Mouse (Mus musculus): Measurements from ENCODE around the gene Rprml. TPM values are rescaled to one million over a fixed set of nuclear protein-coding genes. Genes with fewer than 3 reads are reported as not detected.

Gene Rprml
- polyA plus RNA-seq, 1 experiment from 2014 or later: not detected

DNA sequence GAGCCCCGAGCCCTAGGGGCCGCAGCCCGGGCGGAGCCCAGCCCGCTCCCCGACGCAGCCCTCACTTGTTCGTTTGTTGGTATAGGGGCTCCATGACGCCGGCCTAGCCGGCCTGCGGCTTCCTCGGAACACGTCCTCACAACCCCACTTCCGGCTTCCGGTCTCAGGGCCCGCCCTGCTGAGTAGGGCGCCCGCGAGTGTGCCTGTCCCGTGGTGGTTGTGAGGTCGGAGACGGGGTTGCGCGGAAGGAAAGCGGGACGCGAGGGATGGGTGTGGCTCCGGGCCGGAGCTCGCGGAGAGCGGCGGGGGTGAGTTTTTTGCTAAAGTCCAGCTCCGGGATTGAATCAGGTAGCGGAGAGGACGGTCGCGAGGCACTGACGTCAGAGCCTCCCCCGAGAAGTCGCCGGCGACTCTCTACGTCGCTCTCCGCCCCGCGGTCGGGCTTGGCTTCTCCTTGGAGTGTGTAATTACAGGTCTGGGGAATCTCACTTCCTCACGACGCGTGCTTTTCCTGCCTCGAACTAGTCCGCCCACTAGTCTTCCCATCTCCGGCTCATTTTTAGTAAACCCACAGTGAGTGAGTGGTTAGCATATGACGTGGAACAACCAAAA is 48.3 kb downstream of the Rprml start, which contains the start of gene Gosr2:
Gene Gosr2 (minus strand): TSS at position 334 of the 612 bp plus-strand sequence.
- H3K9ac ChIP-seq: peak within 1 kb of the TSS; percentile 96
- under 1% methylated on average over 57 of the region's 57 CpGs for WGBS
- H3K9me3 ChIP-seq (ENCODE audit: control insufficient read depth, low read length): no peaks in the 10 kb centered on the region
- H3K27ac ChIP-seq: peak within 1 kb of the TSS; percentile 98
- no peaks in the 10 kb centered on the region for H3K36me3 ChIP-seq (replicated peaks; ENCODE audit: control insufficient read depth, insufficient read depth)
- no peaks in the 10 kb centered on the region for H3K27me3 ChIP-seq (ENCODE audit: control insufficient read depth, insufficient read depth, low read length)
- peak within 1 kb of the TSS; percentile 96 for H3K4me3 ChIP-seq (replicated peaks; ENCODE audit: low read length)
- ATAC-seq (ENCODE audit: low FRiP score) (peak; percentile 97), DNase-seq (ENCODE audit: low spot score) (peak; percentile 91)
- H3K4me2 ChIP-seq (replicated peaks): peak within 1 kb of the TSS; percentile 58
- H3K4me1 ChIP-seq (replicated peaks; ENCODE audit: control insufficient read depth, insufficient read depth, low read length): peaks cover 18% of the 10 kb centered on the region

DNA sequence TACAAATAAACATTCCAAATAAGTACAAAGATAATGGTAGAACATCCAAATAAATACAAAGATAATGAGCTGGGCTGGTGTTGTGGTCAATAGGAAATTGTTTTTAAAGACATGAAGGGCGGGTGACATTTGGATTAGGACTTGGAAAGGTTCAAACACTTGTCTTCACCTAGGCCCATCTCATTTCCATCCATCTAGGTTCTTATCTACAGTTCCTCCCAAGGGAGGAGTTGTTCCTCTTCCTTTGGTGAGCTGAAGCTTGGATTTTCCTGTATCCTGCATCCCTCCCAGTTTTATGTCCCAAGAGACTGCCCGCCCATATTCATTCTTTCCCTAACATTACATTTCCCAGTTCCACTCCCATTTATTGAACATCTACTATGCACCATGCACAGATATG is 48.9 kb downstream of the Rprml start:
- ATAC-seq (ENCODE audit: low FRiP score): no peak

More for the DNA sequence above, 48.9 kb downstream of the Rprml start:
- Histone ChIP-seq H3K27ac (peak overlapping the region; percentile 98), H3K4me3 (replicated peaks; ENCODE audit: low read length) (peak overlapping the region; percentile 96), H3K4me2 (replicated peaks) (peak overlapping the region; percentile 58), H3K27me3 (ENCODE audit: control insufficient read depth, insufficient read depth, low read length) (no peaks in the 10 kb centered on the region), H3K9ac (peak overlapping the region; percentile 96), H3K36me3 (replicated peaks; ENCODE audit: control insufficient read depth, insufficient read depth) (no peaks in the 10 kb centered on the region), H3K9me3 (ENCODE audit: control insufficient read depth, low read length) (no peaks in the 10 kb centered on the region), H3K4me1 (replicated peaks; ENCODE audit: control insufficient read depth, insufficient read depth, low read length) (peaks cover 18% of the 10 kb centered on the region)
- 64% methylated on average over 2 of the region's 2 CpGs for WGBS
- peak; percentile 27 for DNase-seq (ENCODE audit: low spot score)

Other genes with a start within 250 kb of the Rprml start
- gene Plekhm1, start 236.9 kb upstream of the Rprml start, polyA plus RNA-seq (2014; fragmentation: Nextera tagmentation; extraction: Ambion mirVana): 9.2 and 10.3 TPM in 2 replicates
- gene Lrrc37a, start 145.0 kb upstream of the Rprml start, polyA plus RNA-seq (2014; fragmentation: Nextera tagmentation; extraction: Ambion mirVana): not detected in 2 replicates
- gene Gm884, start 28.4 kb upstream of the Rprml start, polyA plus RNA-seq (2014; fragmentation: Nextera tagmentation; extraction: Ambion mirVana): not detected in 2 replicates
- not detected in 2 replicates for gene Lyzl6, start 10.7 kb upstream of the Rprml start, polyA plus RNA-seq (2014; fragmentation: Nextera tagmentation; extraction: Ambion mirVana)
- gene Gosr2, start 48.3 kb downstream of the Rprml start, polyA plus RNA-seq (2014; fragmentation: Nextera tagmentation; extraction: Ambion mirVana): 93.0 and 97.6 TPM in 2 replicates
- 0.16 and 0.19 TPM in 2 replicates for gene Wnt9b, start 100.3 kb downstream of the Rprml start, polyA plus RNA-seq (2014; fragmentation: Nextera tagmentation; extraction: Ambion mirVana)
- gene Wnt3, start 124.6 kb downstream of the Rprml start, polyA plus RNA-seq (2014; fragmentation: Nextera tagmentation; extraction: Ambion mirVana): 9.0 and 9.1 TPM in 2 replicates